Comparison of ENCODE assay signal across 11 mouse cellular contexts in the genomic region with DNA sequence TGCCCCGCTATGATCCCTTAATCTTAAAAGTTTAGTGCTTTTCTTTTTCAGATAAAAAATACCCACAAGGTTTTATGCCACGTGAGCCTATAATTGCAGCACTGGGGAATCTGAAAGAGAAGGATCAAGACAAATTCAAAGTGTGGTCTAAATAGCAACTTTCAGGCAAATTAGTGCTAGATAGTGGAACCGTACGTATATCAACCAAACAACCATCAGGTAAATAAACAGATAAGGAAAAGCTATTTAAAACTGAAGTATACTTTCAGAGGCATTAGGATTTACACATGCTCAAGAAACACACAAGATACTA. TPM values are rescaled to one million over a fixed set of nuclear protein-coding genes. Genes with fewer than 3 reads are reported as not detected.
DNase-seq lines count a peak whose midpoint lies in the region; ATAC-seq and TF ChIP-seq lines count a peak whose summit lies in the region.
"Had no signal": no experiment of that assay in that cellular context is flagged by ENCODE, and none has a peak within 500 bp of the region (broad histone marks: within the 10 kb centered on the region; RNA-seq: fewer than 3 reads in every experiment).

No protein-coding gene starts in this region.

- no peaks in the 10 kb centered on the region for H3K9me3 ChIP-seq in heart, embryonic 10.5 days
- H3K9me3 ChIP-seq in intestine, embryonic 14.5 days (ENCODE audit: control insufficient read depth, low read length) = no peaks in the 10 kb centered on the region
- H3K9me3 ChIP-seq in intestine, embryonic 16.5 days (ENCODE audit: control insufficient read depth, low read length) = no peaks in the 10 kb centered on the region
- H3K9me3 ChIP-seq in stomach, embryonic 15.5 days = no peaks in the 10 kb centered on the region
- no peaks in the 10 kb centered on the region for H3K9me3 ChIP-seq in stomach, postnatal 0 days (ENCODE audit: control insufficient read depth, low read length)

- no peaks in the 10 kb centered on the region for H3K4me1 ChIP-seq in heart, embryonic 10.5 days
- no peaks in the 10 kb centered on the region for H3K4me1 ChIP-seq in intestine, embryonic 14.5 days (replicated peaks; ENCODE audit: control insufficient read depth, insufficient read depth, low read length)
- no peaks in the 10 kb centered on the region for H3K4me1 ChIP-seq in intestine, embryonic 16.5 days (ENCODE audit: control insufficient read depth, insufficient read depth, low read length)
- no peaks in the 10 kb centered on the region for H3K4me1 ChIP-seq in stomach, embryonic 15.5 days
- H3K4me1 ChIP-seq in stomach, postnatal 0 days (replicated peaks; ENCODE audit: control insufficient read depth, insufficient read depth) = no peaks in the 10 kb centered on the region

- no peak for DNase-seq in heart, embryonic 10.5 days (ENCODE audit: low spot score)
- DNase-seq in heart, postnatal 4 days = no peak
- no peak for DNase-seq in intestine, embryonic 14.5 days (ENCODE audit: low spot score)
- DNase-seq in stomach, postnatal 0 days (ENCODE audit: low spot score) = no peak
- DNase-seq in urinary bladder, postnatal 4 days (ENCODE audit: low spot score in 2 of 2) = no peak
- DNase-seq in adrenal gland, postnatal 14 days = no peak

- H3K4me2 ChIP-seq in intestine, embryonic 14.5 days (ENCODE audit: low read length) = peak overlapping the region; percentile 26
- no peak overlapping the region for H3K4me2 ChIP-seq in intestine, embryonic 16.5 days (ENCODE audit: low read depth, low read length)
- peak overlapping the region; percentile 27; the same call in 1 of the 2 replicates for H3K4me2 ChIP-seq in stomach, embryonic 15.5 days
- H3K4me2 ChIP-seq in stomach, postnatal 0 days (replicated peaks; ENCODE audit: low read depth) = no peak overlapping the region

- TF ChIP-seq EP300 in stomach, postnatal 0 days (optimal IDR thresholded peaks at IDR 0.05) = no peak

- H3K27me3 ChIP-seq in heart, embryonic 10.5 days (ENCODE audit: insufficient read depth, poor library complexity, severe bottlenecking) = peaks cover 7% of the 10 kb centered on the region
- H3K27me3 ChIP-seq in intestine, embryonic 14.5 days (replicated peaks; ENCODE audit: control insufficient read depth, insufficient read depth, low read length) = no peaks in the 10 kb centered on the region
- H3K27me3 ChIP-seq in intestine, embryonic 16.5 days (replicated peaks; ENCODE audit: control insufficient read depth, insufficient read depth, low read length) = no peaks in the 10 kb centered on the region
- no peaks in the 10 kb centered on the region for H3K27me3 ChIP-seq in stomach, embryonic 15.5 days (replicated peaks)
- no peaks in the 10 kb centered on the region for H3K27me3 ChIP-seq in stomach, postnatal 0 days (ENCODE audit: control insufficient read depth, insufficient read depth, low read length)

- no peak overlapping the region for H3K9ac ChIP-seq in intestine, embryonic 14.5 days (ENCODE audit: low read length)
- H3K9ac ChIP-seq in intestine, embryonic 16.5 days (ENCODE audit: low read depth, low read length) = no peak overlapping the region
- H3K9ac ChIP-seq in stomach, embryonic 15.5 days = no peak overlapping the region
- H3K9ac ChIP-seq in stomach, postnatal 0 days (ENCODE audit: low read length) = no peak overlapping the region

- WGBS in heart, embryonic 10.5 days = 72% methylated on average over 4 of the region's 4 CpGs
- WGBS in intestine, embryonic 14.5 days = 84% methylated on average over 4 of the region's 4 CpGs
- 71% methylated on average over 4 of the region's 4 CpGs for WGBS in intestine, embryonic 16.5 days
- 69% methylated on average over 4 of the region's 4 CpGs for WGBS in stomach, embryonic 15.5 days
- WGBS in stomach, postnatal 0 days = 71% methylated on average over 4 of the region's 4 CpGs

- H3K36me3 ChIP-seq in heart, embryonic 10.5 days = no peaks in the 10 kb centered on the region
- no peaks in the 10 kb centered on the region for H3K36me3 ChIP-seq in intestine, embryonic 14.5 days (ENCODE audit: control insufficient read depth, insufficient read depth, low read length)
- H3K36me3 ChIP-seq in intestine, embryonic 16.5 days (ENCODE audit: control insufficient read depth, insufficient read depth, low read length) = no peaks in the 10 kb centered on the region
- H3K36me3 ChIP-seq in stomach, embryonic 15.5 days = no peaks in the 10 kb centered on the region
- no peaks in the 10 kb centered on the region for H3K36me3 ChIP-seq in stomach, postnatal 0 days (ENCODE audit: control insufficient read depth, insufficient read depth, low read length)

- ATAC-seq in intestine, embryonic 14.5 days (replicated peaks; ENCODE audit: low FRiP score, low TSS enrichment, low read depth) = no peak
- no peak for ATAC-seq in intestine, embryonic 16.5 days
- no peak for ATAC-seq in stomach, embryonic 15.5 days (ENCODE audit: insufficient read depth, low FRiP score, low read depth)
- ATAC-seq in stomach, postnatal 0 days (ENCODE audit: low FRiP score, low TSS enrichment) = no peak

- H3K4me3 ChIP-seq in heart, embryonic 10.5 days = 0 out of 2 replicates have a peak overlapping the region, but pooled peaks have one; percentile 66
- H3K4me3 ChIP-seq in intestine, embryonic 14.5 days (ENCODE audit: low read depth, low read length) = no peak overlapping the region
- H3K4me3 ChIP-seq in intestine, embryonic 16.5 days (ENCODE audit: low read length) = no peak overlapping the region
- H3K4me3 ChIP-seq in stomach, embryonic 15.5 days (replicated peaks) = no peak overlapping the region
- no peak overlapping the region for H3K4me3 ChIP-seq in stomach, postnatal 0 days (ENCODE audit: low read depth, low read length)

- H3K27ac ChIP-seq in heart, embryonic 10.5 days = no peak overlapping the region
- no peak overlapping the region for H3K27ac ChIP-seq in intestine, embryonic 14.5 days (ENCODE audit: low read depth)
- H3K27ac ChIP-seq in intestine, embryonic 16.5 days (ENCODE audit: low read length) = no peak overlapping the region
- no peak overlapping the region for H3K27ac ChIP-seq in stomach, embryonic 15.5 days
- H3K27ac ChIP-seq in stomach, postnatal 0 days (replicated peaks) = no peak overlapping the region

- no peak for TF ChIP-seq CTCF in stomach, postnatal 0 days (IDR thresholded peaks at IDR 0.05; ENCODE audit: low read depth)

RNA-seq across cellular contexts. Expression of gene Upf3b, which starts 0.7 kb away (rescaled TPM):
- polyA plus RNA-seq in heart, embryonic 10.5 days (2016; fragmentation: Nextera tagmentation; extraction: Ambion mirVana) = 11.2 and 15.3 TPM in 2 replicates
- 10 to 100 TPM in 1 of 2 experiments, 1 to 10 TPM in 1; 9.6 to 11.0 TPM for total RNA-seq in heart, postnatal 4 days (2021)
- polyA plus RNA-seq in intestine, embryonic 14.5 days (2014; fragmentation: Nextera tagmentation; extraction: Ambion mirVana) = 16.7 and 18.6 TPM in 2 replicates
- polyA plus RNA-seq in intestine, embryonic 16.5 days (2015; fragmentation: Nextera tagmentation; extraction: Ambion mirVana) = 12.1 and 14.2 TPM in 2 replicates
- polyA plus RNA-seq in stomach, embryonic 15.5 days (2015; fragmentation: Nextera tagmentation; extraction: Ambion mirVana) = 22.3 and 23.6 TPM in 2 replicates
- polyA plus RNA-seq in stomach, postnatal 0 days (2015; fragmentation: Nextera tagmentation; extraction: Ambion mirVana) = 9.1 and 9.2 TPM in 2 replicates
- 16.2 and 21.1 TPM in 2 replicates for total RNA-seq in adrenal gland, postnatal 14 days (2021)

RNA-seq across cellular contexts. Expression of gene Nkap, which starts 15.8 kb away (rescaled TPM):
- 12.8 and 13.6 TPM in 2 replicates for polyA plus RNA-seq in heart, embryonic 10.5 days (2016; fragmentation: Nextera tagmentation; extraction: Ambion mirVana)
- total RNA-seq in heart, postnatal 4 days (2021) = 10 to 100 TPM; 14.2 to 15.1 TPM
- polyA plus RNA-seq in intestine, embryonic 14.5 days (2014; fragmentation: Nextera tagmentation; extraction: Ambion mirVana) = 15.1 and 16.4 TPM in 2 replicates
- polyA plus RNA-seq in intestine, embryonic 16.5 days (2015; fragmentation: Nextera tagmentation; extraction: Ambion mirVana) = 10.8 and 10.9 TPM in 2 replicates
- 14.1 and 14.6 TPM in 2 replicates for polyA plus RNA-seq in stomach, embryonic 15.5 days (2015; fragmentation: Nextera tagmentation; extraction: Ambion mirVana)
- 6.9 and 7.5 TPM in 2 replicates for polyA plus RNA-seq in stomach, postnatal 0 days (2015; fragmentation: Nextera tagmentation; extraction: Ambion mirVana)
- total RNA-seq in adrenal gland, postnatal 14 days (2021) = 12.7 and 16.5 TPM in 2 replicates

RNA-seq across cellular contexts. Expression of gene Rpl39, which starts 25.6 kb away (rescaled TPM):
- polyA plus RNA-seq in heart, embryonic 10.5 days (2016; fragmentation: Nextera tagmentation; extraction: Ambion mirVana) = 364 and 381 TPM in 2 replicates
- total RNA-seq in heart, postnatal 4 days (2021) = 100 to 1,000 TPM; 610 to 627 TPM
- polyA plus RNA-seq in intestine, embryonic 14.5 days (2014; fragmentation: Nextera tagmentation; extraction: Ambion mirVana) = 637 and 732 TPM in 2 replicates
- 429 and 442 TPM in 2 replicates for polyA plus RNA-seq in intestine, embryonic 16.5 days (2015; fragmentation: Nextera tagmentation; extraction: Ambion mirVana)
- polyA plus RNA-seq in stomach, embryonic 15.5 days (2015; fragmentation: Nextera tagmentation; extraction: Ambion mirVana) = 527 and 550 TPM in 2 replicates
- polyA plus RNA-seq in stomach, postnatal 0 days (2015; fragmentation: Nextera tagmentation; extraction: Ambion mirVana) = 654 and 734 TPM in 2 replicates
- total RNA-seq in adrenal gland, postnatal 14 days (2021) = 548 and 634 TPM in 2 replicates

RNA-seq across cellular contexts. Expression of gene Akap14, which starts 57.8 kb away (rescaled TPM):
- polyA plus RNA-seq in heart, embryonic 10.5 days (2016; fragmentation: Nextera tagmentation; extraction: Ambion mirVana) = not detected in 2 replicates
- total RNA-seq in heart, postnatal 4 days (2021) = not detected
- not detected in 2 replicates for polyA plus RNA-seq in intestine, embryonic 14.5 days (2014; fragmentation: Nextera tagmentation; extraction: Ambion mirVana)
- polyA plus RNA-seq in intestine, embryonic 16.5 days (2015; fragmentation: Nextera tagmentation; extraction: Ambion mirVana) = not detected in 2 replicates
- polyA plus RNA-seq in stomach, embryonic 15.5 days (2015; fragmentation: Nextera tagmentation; extraction: Ambion mirVana) = 0.06 TPM in 1 of 2 replicates, not detected in the other
- 0.05 TPM in 1 of 2 replicates, not detected in the other for polyA plus RNA-seq in stomach, postnatal 0 days (2015; fragmentation: Nextera tagmentation; extraction: Ambion mirVana)
- total RNA-seq in adrenal gland, postnatal 14 days (2021) = not detected in 2 replicates
- total RNA-seq: adrenal gland, postnatal 4 days; gastrocnemius, postnatal 14 days; neutrophil, adult 5-6 weeks had no signal

Comparison
In these comparisons a context has a peak if more than half of its experiments do, and no peak if none do; other contexts are left out.
1. H3K4me2 ChIP-seq: peak in intestine, embryonic 14.5 days (single experiment) and stomach, embryonic 15.5 days (single experiment); none in intestine, embryonic 16.5 days (single experiment) and stomach, postnatal 0 days (single experiment).